9 mouse cellular contexts compared by ENCODE assay signal in the genomic region with DNA sequence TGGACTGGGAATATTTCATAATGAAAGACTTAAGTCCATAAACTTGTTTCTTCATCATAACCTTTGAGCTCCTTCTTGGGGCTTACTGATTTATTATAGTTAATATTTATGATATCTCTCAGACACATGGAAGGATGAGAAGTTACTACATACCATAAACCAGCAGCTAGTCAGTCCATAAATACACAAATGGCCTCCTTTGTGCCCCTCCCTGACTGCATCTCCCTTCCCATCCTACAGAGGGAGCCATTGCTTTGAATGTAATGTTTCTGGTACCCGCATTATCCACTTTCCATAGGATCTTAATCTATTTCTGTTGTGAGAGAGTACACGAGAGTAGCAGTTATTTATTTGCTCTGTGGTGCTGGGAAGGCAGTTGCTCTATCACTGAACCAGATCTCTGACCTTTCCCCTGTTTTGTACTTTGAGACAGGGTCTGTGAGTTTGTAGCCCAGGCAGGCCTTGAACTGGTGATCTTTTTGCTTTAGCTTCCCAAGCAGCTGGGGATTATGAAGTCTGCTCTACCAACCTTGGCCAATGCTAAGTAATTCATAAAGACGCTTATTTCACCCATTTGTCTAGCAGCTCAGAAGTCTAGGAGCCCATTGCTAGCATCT. TPM values are rescaled to one million over a fixed set of nuclear protein-coding genes. Genes with fewer than 3 reads are reported as not detected.
DNase-seq lines count a peak whose midpoint lies in the region; ATAC-seq and TF ChIP-seq lines count a peak whose summit lies in the region.
"Had no signal": no experiment of that assay in that cellular context is flagged by ENCODE, and none has a peak within 500 bp of the region (broad histone marks: within the 10 kb centered on the region; RNA-seq: fewer than 3 reads in every experiment).

No protein-coding gene starts in this region.

- no peaks in the 10 kb centered on the region for H3K9me3 ChIP-seq in midbrain, postnatal 0 days (ENCODE audit: low read length)
- H3K9me3 ChIP-seq in midbrain, embryonic 13.5 days, result no peaks in the 10 kb centered on the region
- H3K9me3 ChIP-seq in forebrain, embryonic 13.5 days (replicated peaks), result no peaks in the 10 kb centered on the region

- 0 out of 2 replicates have a peak, but pooled peaks cover 6% of the 10 kb centered on the region for H3K4me1 ChIP-seq in midbrain, postnatal 0 days (ENCODE audit: insufficient read depth, low read length)
- peaks cover 13% of the 10 kb centered on the region for H3K4me1 ChIP-seq in midbrain, embryonic 13.5 days (replicated peaks)
- peaks cover 14% of the 10 kb centered on the region for H3K4me1 ChIP-seq in forebrain, embryonic 13.5 days

- H3K27ac ChIP-seq in midbrain, postnatal 0 days (ENCODE audit: low read depth, low read length), result no peak overlapping the region
- no peak overlapping the region for H3K27ac ChIP-seq in midbrain, embryonic 13.5 days
- H3K27ac ChIP-seq in forebrain, embryonic 13.5 days, result no peak overlapping the region

- no peak overlapping the region for H3K9ac ChIP-seq in midbrain, postnatal 0 days (replicated peaks; ENCODE audit: low read length, poor library complexity, severe bottlenecking)
- H3K9ac ChIP-seq in midbrain, embryonic 13.5 days (replicated peaks), result no peak overlapping the region
- no peak overlapping the region for H3K9ac ChIP-seq in forebrain, embryonic 13.5 days

- H3K4me3 ChIP-seq in midbrain, postnatal 0 days (ENCODE audit: low read depth, low read length), result no peak overlapping the region
- H3K4me3 ChIP-seq in midbrain, embryonic 13.5 days (replicated peaks), result no peak overlapping the region
- H3K4me3 ChIP-seq in forebrain, embryonic 13.5 days, result no peak overlapping the region

- DNase-seq in embryo, embryonic 10.5 days (ENCODE audit: low spot score), result peak; percentile 51
- no peak for DNase-seq in embryo, embryonic 11 days
- DNase-seq in midbrain, postnatal 0 days (ENCODE audit: low spot score), result no peak
- DNase-seq in R1 (ENCODE audit: low read depth, low spot score), result peak; percentile 65
- peak; percentile 54 for DNase-seq in naive thymus-derived CD4-positive, alpha-beta T cell, adult 2 months (ENCODE audit: low read depth)
- no peak for DNase-seq in ovary, postnatal 14 days (ENCODE audit: low spot score)
- DNase-seq: cerebellum, adult 9-11 months had no signal

- 67% methylated on average over 3 of the region's 3 CpGs for WGBS in midbrain, postnatal 0 days
- WGBS in midbrain, embryonic 13.5 days, result 66% methylated on average over 3 of the region's 3 CpGs
- WGBS in forebrain, embryonic 13.5 days, result 70% methylated on average over 3 of the region's 3 CpGs

- H3K36me3 ChIP-seq in midbrain, postnatal 0 days (ENCODE audit: insufficient read depth, low read length), result no peaks in the 10 kb centered on the region
- H3K36me3 ChIP-seq in midbrain, embryonic 13.5 days, result no peaks in the 10 kb centered on the region
- no peaks in the 10 kb centered on the region for H3K36me3 ChIP-seq in forebrain, embryonic 13.5 days (ENCODE audit: poor library complexity, severe bottlenecking)

- TF ChIP-seq CTCF in midbrain, postnatal 0 days (IDR thresholded peaks at IDR 0.05), result peak; percentile 48

- H3K27me3 ChIP-seq in midbrain, postnatal 0 days (ENCODE audit: insufficient read depth, low read length), result no peaks in the 10 kb centered on the region
- H3K27me3 ChIP-seq in midbrain, embryonic 13.5 days, result no peaks in the 10 kb centered on the region
- H3K27me3 ChIP-seq in forebrain, embryonic 13.5 days, result no peaks in the 10 kb centered on the region

- H3K4me2 ChIP-seq in midbrain, postnatal 0 days (ENCODE audit: low read depth, low read length, poor library complexity, severe bottlenecking), result no peak overlapping the region
- H3K4me2 ChIP-seq in midbrain, embryonic 13.5 days (replicated peaks), result no peak overlapping the region
- no peak overlapping the region for H3K4me2 ChIP-seq in forebrain, embryonic 13.5 days

- ATAC-seq in midbrain, postnatal 0 days (ENCODE audit: low FRiP score), result no peak
- no peak for ATAC-seq in midbrain, embryonic 13.5 days
- no peak for ATAC-seq in forebrain, embryonic 13.5 days

RNA-seq across cellular contexts. Expression of a gene that starts 4.0 kb away (rescaled TPM):
- 6.7 and 6.8 TPM in 2 replicates for total RNA-seq in midbrain, postnatal 0 days (2014; rRNA removed)
- polyA plus RNA-seq in midbrain, postnatal 0 days (2015; fragmentation: Nextera tagmentation; extraction: Ambion mirVana), result 8.4 and 9.4 TPM in 2 replicates
- polyA plus RNA-seq in midbrain, embryonic 13.5 days (2015; fragmentation: Nextera tagmentation; extraction: Ambion mirVana), result 7.5 and 8.6 TPM in 2 replicates
- 7.7 and 8.9 TPM in 2 replicates for polyA plus RNA-seq in forebrain, embryonic 13.5 days (2015; fragmentation: Nextera tagmentation; extraction: Ambion mirVana)

RNA-seq across cellular contexts. Expression of a gene that starts 4.2 kb away (rescaled TPM):
- 21.9 and 28.7 TPM in 2 replicates for total RNA-seq in midbrain, postnatal 0 days (2014; rRNA removed)
- 18.5 and 20.1 TPM in 2 replicates for polyA plus RNA-seq in midbrain, postnatal 0 days (2015; fragmentation: Nextera tagmentation; extraction: Ambion mirVana)
- polyA plus RNA-seq in midbrain, embryonic 13.5 days (2015; fragmentation: Nextera tagmentation; extraction: Ambion mirVana), result 13.6 and 14.8 TPM in 2 replicates
- 12.5 and 12.7 TPM in 2 replicates for polyA plus RNA-seq in forebrain, embryonic 13.5 days (2015; fragmentation: Nextera tagmentation; extraction: Ambion mirVana)

RNA-seq across cellular contexts. Expression of a gene that starts 4.4 kb away (rescaled TPM):
- not detected in 2 replicates for total RNA-seq in midbrain, postnatal 0 days (2014; rRNA removed)
- not detected in 2 replicates for polyA plus RNA-seq in midbrain, postnatal 0 days (2015; fragmentation: Nextera tagmentation; extraction: Ambion mirVana)
- polyA plus RNA-seq in midbrain, embryonic 13.5 days (2015; fragmentation: Nextera tagmentation; extraction: Ambion mirVana), result not detected in 2 replicates
- not detected in 2 replicates for polyA plus RNA-seq in forebrain, embryonic 13.5 days (2015; fragmentation: Nextera tagmentation; extraction: Ambion mirVana)

RNA-seq across cellular contexts. Expression of a gene that starts 53.9 kb away (rescaled TPM):
- 0.38 TPM in 1 of 2 replicates, not detected in the other for total RNA-seq in midbrain, postnatal 0 days (2014; rRNA removed)
- 0.06 TPM in 1 of 2 replicates, not detected in the other for polyA plus RNA-seq in midbrain, postnatal 0 days (2015; fragmentation: Nextera tagmentation; extraction: Ambion mirVana)
- polyA plus RNA-seq in midbrain, embryonic 13.5 days (2015; fragmentation: Nextera tagmentation; extraction: Ambion mirVana), result not detected in 2 replicates
- not detected in 2 replicates for polyA plus RNA-seq in forebrain, embryonic 13.5 days (2015; fragmentation: Nextera tagmentation; extraction: Ambion mirVana)

Comparison
In these comparisons a context has a peak if more than half of its experiments do, and no peak if none do; other contexts are left out.
1. DNase-seq: peak in embryo, embryonic 10.5 days (single experiment), R1 (single experiment) and naive thymus-derived CD4-positive, alpha-beta T cell, adult 2 months (single experiment); none in embryo, embryonic 11 days (single experiment), midbrain, postnatal 0 days (single experiment) and ovary, postnatal 14 days (single experiment).